Mouse (Mus musculus) left cerebral cortex, postnatal 36 days (tissue): Measurements from ENCODE around the gene Iqgap1. TPM values are rescaled to one million over a fixed set of nuclear protein-coding genes. Genes with fewer than 3 reads are reported as not detected.

Experiments
- DNase-seq, 2 experiments: peaks; one replicate each; pipeline ENCODE4 v3.0.0; 2021 to 2022; ENCODE audit warnings: low spot score in 2 of 2, mixed read lengths in 1 of 2
- intact Hi-C: fragments of 180-260 bp; cut with DNase I; formaldehyde crosslinking; loops from one replicate; pipeline ENCODE4 v1.15.1; 2025
- total RNA-seq, 2 experiments: library from RNA; stranded (reverse); gene quantifications; 2 replicates each; pipeline ENCODE4 v1.2.3; 2021

Gene Iqgap1
- total RNA-seq, 2 experiments from 2014 or later, result 18.5 to 26.9 TPM

DNA sequence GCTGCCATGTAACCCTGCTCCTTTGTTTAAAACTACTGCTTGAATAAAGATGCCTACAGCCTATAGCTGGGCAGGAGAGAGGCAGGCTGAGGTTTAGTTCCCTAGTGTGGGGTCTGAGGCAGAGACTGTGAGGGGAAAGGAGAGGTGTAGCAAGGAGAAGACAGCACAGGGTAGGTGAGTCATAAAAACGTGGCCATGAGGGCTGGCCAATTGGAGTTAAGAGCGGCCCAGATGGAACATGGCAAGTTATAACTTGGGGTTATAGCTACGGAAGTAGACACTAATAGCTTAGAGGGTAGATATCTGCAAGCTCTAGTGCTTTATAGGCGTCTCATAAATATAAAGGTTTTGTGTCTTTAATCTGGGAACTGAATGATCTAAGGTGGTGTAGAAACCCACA, 2.5 kb downstream of the Iqgap1 start:
- intact Hi-C loops, result no loop called here

DNA sequence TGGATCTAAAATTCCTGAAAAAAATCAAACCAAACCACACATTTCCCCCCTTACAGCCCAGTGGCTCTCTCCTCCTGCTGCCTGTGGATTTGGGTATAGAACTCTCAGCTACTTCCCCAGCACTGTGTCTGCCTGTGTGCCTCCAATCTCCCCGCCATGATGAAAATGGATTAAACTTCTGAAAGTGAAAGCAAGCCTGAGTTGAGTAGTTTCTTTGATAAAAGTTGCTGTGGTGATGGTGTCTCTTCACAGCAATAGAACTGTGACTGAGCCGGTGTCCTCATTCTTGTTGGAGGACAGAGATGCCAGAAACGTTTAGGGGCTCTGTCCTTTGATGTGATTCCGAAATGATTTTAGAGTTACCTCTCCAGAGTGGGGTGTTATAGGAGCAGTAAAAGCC, 4.9 kb downstream of the Iqgap1 start:
- DNase-seq, result no peak
- intact Hi-C loops, result no loop called here

More for the DNA sequence above, 2.5 kb downstream of the Iqgap1 start:
- DNase-seq, result no peak

DNA sequence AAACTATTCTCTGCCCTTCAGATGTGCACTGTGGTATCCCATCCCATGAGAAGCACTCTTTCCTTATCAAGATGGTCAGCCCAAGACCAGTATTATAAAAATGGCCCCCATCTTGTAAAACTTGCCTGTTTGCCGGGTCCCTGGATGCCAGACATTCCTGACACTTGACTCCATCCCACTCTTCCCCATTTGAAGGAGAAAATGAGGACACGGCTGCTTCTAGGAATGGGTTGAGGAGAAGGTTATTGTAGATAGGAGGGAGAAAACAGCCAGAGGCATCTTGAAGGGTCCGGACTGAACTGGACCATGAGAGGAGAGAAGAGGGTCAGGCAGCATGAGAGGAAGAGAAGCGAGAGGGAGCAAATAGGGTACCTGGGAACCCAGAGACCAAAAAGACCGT, 9.1 kb downstream of the Iqgap1 start:
- intact Hi-C loops, result no loop called here
- no peak for DNase-seq

DNA sequence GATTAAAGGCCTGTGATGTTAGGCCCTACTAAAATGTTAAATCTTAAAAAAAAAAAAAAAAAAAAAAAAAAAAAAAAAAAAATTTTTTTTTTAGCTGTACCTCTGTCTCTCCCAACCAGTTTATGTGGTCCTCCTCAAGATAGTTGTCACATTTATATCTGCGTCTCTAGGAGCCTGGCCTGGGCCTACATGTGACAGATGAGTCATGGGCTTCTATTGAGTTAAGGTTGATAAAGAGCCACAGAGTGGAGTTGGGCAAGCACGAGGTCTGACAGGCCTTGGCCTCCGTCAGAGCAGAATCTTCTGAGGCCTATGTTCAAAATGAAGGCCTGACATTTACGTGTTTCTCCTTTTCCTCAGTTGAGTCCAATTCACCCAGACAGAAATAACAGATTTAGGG, 12.4 kb downstream of the Iqgap1 start:
- DNase-seq, result no peak
- intact Hi-C loops, result loop anchor here (5.0 kb wide), 1 partner anchor 34 kb away; no protein-coding TSS in a partner anchor

DNA sequence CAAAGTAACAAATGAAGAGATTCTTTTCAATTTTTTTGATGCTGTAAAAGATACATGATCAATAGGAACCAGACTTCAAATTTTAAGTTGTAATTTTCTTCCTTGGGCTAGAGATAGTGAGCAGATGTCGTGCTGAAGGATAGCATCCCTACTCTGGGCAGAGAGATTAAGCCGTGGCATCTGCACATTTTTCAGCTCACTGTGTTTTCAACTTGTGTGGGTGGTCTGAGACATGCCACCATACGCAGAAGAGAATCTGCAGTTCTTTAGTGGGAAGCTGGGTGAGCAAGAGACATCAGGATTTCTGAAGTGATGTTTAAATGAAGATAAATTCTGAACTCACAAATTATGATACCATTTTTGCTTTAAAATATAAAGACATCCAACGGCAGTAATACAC, 19.4 kb downstream of the Iqgap1 start:
- intact Hi-C loops, result loop anchor here (10.0 kb wide), 1 partner anchor 62 kb away; no protein-coding TSS in a partner anchor
- DNase-seq, result peak in 1 of 2 experiments; percentile 40

DNA sequence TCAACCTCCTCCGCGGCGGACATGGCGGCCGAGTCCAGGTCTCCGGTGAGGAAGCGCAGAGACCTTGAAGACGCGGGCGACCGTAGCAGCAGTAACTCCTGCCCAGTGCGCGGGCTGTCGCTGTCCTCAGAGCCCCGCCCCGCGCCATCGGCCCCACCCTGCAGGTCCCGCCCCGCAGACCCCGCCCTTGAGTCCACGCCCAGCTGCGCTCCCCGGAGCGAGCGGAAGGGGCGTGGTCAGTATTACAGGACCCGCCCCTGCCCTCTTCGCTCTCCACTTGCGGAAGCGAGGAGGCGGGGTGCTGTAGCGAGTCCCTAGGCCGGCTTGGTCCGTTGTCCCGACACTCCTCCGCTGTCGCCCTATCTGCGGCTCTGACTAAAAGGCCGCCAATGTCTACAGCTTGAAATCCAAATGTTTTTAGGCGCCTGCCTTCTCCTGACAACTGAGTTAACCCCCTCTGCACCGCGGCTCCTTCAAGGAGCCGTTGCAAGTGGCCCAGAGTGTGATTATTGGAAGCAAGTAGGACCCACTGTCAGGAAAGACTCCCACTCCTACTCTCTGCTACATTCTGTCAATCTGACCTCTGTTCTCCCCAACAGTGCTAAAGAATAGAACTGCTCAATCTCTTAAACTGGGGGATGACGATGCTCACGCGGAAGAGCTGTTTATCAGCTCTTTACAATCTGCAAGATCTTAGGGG, 22.5 kb downstream of the Iqgap1 start:
- intact Hi-C loops, result loop anchor here (2.0 to 10.0 kb wide), 2 partner anchors 37 to 59 kb away; no protein-coding TSS in a partner anchor
- DNase-seq, result peak; percentile 86 to 91

DNA sequence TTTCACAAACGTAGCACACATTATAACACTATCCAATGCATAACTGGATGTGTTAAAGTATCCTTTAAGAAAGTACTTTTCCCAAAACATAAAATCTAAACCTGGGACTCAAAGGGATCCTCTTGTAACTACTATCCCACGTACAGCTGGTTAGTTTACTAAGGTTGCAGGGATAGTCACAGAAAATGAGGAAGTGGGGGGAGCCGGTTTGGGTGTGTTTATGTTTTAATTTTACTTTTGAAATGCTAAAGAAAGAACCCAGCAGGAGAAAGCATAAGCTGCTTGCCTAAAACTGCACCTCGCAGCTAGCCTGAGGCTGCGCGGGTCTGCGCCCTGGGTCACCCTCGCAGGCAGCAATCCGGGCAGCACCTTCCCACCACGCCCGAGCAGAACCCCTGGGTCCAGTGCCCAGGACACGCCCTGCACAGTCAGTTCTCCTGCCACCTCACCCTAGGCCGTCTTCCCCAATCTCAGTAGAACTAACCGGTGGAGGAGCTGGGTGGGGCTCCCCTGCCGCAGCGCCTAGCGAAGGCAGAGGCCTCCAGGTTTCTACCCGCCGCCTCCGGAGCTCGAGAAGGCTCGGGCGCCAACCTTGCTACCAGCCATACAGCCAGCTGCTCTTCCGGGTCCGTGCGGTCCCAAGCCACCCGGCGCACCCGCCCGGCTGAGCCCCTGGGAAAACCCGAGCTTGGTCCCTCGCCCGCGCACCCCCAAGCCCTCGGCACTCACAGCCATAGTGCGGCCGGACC, 23.2 kb downstream of the Iqgap1 start:
- intact Hi-C loops, result loop anchor here (2.0 to 10.0 kb wide), 2 partner anchors 36 to 58 kb away; no protein-coding TSS in a partner anchor
- DNase-seq, result no peak

DNA sequence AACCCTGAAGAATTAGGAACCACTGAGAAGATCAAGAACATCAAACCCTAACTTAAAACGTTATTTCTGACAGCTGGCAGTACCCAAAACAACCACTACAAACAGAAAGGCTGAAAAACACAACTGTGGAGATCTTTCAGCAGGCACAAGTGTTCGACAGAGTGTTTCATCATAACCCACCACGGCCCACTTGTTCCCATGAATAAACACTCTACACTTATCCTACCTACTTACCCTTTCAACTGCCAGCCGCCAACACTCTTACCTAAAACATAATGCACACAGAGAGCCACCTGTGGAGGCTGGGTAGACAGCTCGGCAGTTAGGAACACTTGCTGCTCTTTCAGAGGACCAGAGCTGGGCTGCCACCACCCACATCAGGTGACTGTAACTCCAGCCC, 26.5 kb downstream of the Iqgap1 start:
- intact Hi-C loops, result no loop called here

DNA sequence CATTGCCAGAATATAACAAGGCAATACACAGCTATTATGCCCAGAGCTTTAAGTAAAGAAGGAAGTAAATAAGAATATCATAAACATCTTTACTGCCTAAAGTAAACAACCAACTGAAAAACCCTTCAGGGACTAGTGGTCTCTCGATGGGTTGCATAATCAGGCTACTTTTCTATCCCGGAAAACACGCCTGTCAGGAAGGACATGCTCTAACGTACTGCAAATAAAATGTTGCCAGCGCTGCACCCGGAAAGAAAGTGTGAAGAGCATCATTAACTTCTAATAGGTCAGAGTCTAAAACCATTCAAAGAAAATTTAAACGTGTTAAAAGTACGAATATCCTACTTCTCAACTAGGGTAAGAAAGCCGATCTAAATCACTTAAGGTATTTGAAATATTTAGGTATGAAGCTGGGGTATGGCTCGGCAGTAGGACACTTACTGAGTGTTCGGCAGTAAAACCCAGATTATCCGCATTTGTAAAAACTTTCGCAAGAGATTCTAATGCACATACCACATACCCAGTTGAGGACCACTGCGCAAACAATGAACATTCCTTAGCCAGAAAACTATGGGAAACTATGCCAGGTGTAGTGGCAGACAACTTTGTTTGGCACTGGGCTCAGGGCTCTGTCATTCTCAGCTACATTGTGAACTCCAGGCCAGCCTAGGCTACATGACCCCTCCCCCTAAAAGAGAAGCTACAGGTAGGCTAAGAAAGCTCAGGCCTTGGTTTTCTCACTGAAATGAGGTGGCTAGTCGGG, 28.8 kb downstream of the Iqgap1 start:
- no peak for DNase-seq
- intact Hi-C loops, result no loop called here

More for the DNA sequence above, 26.5 kb downstream of the Iqgap1 start:
- DNase-seq, result no peak

DNA sequence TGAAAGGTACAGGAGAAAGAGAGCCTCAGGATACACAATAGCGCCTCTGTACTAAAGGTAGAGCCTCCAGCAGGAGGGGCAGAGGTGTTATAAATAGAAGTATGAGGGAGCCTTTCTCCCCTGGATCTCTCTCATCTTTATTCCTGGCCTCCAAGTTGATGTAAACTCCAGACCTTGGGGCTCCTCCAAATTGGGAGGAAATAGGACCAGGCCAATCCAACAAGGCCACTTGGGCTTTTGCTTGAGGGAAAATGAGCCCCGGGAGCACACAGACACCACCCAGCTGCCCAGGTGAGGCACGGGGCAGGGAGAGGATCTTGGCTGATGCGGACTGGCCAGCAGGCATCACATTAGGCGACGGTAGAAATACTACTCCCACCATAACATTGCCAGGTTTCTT, 29.5 kb downstream of the Iqgap1 start:
- DNase-seq, result no peak
- intact Hi-C loops, result no loop called here

DNA sequence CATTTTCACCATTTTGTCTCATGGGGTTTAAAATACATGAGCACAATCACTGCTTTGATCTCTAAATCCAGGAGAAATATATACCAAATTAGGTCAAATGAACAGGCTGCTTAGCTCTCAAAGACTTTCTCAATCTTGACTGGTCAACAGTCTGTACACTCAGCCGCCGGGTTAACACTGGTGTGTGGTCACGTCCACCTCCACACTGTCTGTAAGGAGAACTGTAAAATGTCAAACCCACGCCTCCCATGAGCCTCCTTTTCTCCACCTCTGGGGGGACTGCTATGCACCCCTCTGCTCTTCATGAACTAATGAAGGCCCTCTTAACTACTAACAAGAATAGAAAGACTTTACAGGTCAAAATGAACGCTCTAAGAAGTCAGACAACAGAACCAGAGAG, 36.2 kb downstream of the Iqgap1 start:
- intact Hi-C loops, result no loop called here
- no peak for DNase-seq

DNA sequence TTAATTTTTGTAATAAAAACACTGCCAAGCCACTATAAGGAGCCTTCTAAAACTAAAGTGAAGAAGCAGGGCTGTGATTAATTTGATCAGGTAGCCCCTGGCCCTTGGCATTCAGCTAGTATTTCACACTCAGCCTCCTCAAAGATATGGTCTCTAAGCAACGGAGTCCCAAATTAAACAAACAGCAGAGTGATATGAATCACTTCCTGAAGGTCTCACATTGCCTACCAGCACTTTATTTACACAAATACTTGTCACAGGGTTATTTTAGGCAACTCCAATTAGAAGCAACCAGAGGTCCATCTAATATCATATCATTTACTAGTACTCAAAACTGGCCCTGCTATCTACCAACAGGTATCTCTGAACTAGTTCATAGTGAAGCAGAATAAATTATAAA, 36.7 kb downstream of the Iqgap1 start:
- intact Hi-C loops, result no loop called here
- DNase-seq, result no peak

DNA sequence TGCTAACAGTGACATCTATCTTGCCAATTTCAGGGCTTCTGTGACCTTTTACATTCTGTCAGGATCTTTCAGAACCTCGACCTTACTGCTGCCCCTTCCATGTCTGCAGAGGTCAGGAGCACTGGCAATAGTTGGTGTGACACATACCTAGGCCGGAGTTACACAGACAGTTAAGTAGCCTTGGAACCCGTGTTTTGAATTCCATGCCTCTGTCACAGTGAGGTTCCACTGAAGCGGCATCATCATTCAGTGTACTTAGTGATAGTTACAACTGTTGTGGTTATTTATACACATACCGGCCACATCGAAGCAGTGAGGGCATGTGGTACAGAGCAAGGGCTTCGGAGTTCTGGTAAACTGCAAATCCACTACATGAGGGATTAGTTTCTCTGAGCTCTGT, 37.8 kb downstream of the Iqgap1 start:
- no peak for DNase-seq
- intact Hi-C loops, result no loop called here

DNA sequence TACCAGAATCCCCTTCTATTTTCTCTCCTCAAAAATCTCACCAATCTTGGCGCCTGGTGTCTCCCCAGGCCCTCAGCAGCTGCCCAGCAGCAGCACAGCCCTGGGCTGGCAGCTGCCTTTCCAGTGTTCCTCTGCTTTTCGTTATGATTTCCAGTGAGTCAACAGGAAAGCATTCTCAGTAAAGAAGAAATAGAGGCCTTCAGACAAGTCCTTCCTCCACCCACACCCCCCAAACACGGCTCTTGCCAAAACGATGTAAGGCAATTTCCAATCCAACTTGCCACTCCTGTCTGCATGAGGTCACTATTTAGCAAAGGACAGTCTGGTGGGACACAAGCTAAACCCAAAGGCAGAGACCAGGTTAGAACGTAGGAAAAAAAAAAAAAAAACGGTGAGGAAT, 39.0 kb downstream of the Iqgap1 start:
- intact Hi-C loops, result no loop called here

DNA sequence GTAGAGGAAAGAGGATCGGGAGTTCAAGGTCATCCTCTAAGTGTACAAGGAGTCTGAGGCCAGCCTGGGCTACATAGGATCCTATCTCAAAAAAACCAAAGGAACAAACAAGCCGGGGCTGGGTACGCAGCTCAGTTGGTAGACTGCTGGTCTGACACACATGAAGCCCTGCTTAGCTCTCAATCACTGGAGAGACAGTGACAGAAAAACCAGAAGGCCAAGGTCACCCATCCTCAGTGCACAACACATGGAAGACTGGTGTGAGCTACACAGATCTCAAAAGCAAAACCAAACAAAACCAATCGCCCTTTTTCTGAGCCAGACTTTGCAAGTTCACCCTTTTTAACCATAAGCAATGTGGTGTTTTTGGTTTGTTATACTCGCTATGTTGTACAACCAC, 41.9 kb downstream of the Iqgap1 start:
- intact Hi-C loops, result no loop called here
- DNase-seq, result no peak

More for the DNA sequence above, 39.0 kb downstream of the Iqgap1 start:
- DNase-seq, result no peak

DNA sequence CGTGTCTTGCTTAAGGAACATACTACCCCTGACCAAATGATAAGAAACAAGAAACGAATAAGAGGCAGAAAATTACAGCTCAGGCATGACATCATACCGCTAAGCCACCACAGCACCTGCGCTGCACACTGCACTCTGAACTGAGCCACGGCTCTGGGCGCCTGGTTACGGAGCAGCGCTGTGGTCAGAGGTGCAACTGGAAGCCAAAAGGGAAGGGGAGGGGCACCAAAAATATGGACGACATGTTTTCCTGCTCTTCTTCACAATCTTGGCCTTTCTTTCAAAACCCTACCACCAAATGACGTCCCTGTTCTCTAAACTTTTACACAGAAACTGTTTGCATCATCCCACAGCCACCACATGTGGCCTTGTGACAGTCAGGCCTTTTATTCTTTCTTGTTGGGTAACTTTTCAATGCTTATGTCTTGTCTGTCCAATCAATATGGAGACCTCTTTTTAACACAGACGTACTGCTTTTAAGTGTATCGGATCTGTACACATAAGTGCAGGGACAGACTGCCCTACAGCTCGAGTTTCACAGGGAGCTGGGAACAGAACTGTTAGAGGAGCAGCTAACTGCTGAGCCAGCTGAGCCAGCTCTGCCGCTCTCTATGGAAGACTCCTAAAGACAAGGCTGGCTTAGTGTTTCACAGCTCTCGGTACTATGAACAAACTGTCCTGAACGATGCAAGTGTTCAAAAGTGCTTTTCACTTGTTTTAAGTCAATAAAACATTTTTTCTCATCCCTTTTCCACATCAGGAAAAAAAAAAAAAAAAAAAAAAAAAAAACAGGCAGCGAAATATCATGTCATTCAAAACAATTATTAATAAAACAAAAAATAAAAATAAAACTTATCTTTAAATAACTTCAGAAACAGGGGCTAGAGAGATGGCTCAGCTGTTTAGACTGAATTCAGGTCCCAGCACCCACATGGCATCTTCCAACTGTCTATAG, 43.3 kb downstream of the Iqgap1 start:
- no peak for DNase-seq
- intact Hi-C loops, result no loop called here

DNA sequence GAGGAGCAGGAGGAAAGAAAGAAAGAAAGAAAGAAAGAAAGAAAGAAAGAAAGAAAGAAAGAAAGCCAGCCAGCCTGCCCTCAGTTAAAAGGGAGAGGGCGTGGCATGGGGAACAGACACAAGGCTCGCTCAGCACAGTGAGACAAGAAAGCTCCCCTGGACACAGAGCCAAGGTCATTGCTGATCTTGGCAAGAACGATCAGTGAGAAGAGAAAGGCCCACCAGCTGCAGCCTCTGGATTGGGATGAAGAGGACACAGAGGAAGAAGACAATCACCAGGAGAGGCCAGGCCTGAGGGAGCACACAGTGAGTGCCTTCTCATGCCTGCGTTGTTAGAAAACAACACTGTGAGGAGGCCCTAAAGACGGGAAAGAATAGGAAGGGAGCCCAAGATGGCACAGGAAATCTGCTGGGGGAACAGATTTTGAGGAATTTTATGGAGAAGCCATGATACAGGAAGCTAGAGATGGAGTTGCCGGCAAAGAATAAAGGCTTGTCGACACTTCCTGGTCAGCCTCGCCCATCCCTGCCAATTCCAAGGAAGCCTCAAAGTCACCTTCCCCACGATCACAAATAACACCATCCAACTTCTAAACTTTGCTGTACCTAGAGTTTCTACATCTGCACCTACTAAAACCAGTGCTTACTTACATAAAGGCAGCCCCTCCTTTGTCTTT, 44.2 kb downstream of the Iqgap1 start:
- no peak for DNase-seq
- intact Hi-C loops, result no loop called here

DNA sequence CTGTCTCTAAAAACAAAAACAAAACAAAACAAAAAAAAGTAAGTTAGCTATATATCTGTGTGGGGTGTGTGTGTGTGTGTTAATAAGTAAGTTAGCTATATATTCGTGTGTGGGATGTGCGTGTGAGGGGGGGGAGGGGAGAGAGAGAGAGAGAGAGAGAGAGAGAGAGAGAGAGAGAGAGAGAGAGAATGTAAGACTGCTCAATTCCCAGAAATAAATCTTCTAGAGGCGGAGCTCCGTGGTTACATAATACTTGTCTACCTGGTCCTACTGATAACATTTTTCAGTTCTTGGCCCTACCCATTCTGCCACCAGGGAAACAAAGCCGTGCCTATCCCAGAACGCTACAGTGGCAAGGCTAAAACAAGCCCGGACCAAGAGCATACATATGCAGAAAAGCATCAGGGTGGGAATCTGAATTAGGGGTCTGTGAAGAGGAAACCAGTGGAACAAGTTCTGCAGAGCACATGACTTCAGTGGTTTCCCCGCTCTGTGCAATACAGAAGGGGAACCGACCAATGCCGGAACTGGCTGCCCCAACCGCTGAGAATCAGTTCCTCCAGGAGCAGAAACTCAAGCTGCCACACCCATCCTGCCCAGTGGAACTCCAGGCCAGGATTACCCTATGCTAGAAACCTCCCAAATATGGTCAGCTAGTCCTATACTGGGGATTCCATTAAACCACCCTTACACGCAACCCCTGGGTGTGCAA, 46.7 kb downstream of the Iqgap1 start:
- intact Hi-C loops, result no loop called here
- DNase-seq, result no peak
